Mouse (Mus musculus) large intestine, adult 2 months (tissue): ENCODE results near the gene Nefh. TPM values are rescaled to one million over a fixed set of nuclear protein-coding genes. Genes with fewer than 3 reads are reported as not detected.

Experiments
- polyA plus RNA-seq: library from polyadenylated mRNA; depleted of rRNA; stranded (reverse); fragments of >200 nt; gene quantifications from 2 replicates; pipeline ENCODE4 v1.2.3, GENCODE M21; 2012; rRNA removed

Gene Nefh
- polyA plus RNA-seq, 1 experiment: 0.24 TPM

Other genes with a start within 250 kb of the Nefh start
- gene Uqcr10, start 243.7 kb downstream of the Nefh start, polyA plus RNA-seq: 1,330 and 1,518 TPM in 2 replicates
- 51.7 and 52.4 TPM in 2 replicates for gene Zmat5, start 243.4 kb downstream of the Nefh start, polyA plus RNA-seq
- 0.04 TPM in 1 of 2 replicates, not detected in the other for gene Cabp7, start 201.3 kb downstream of the Nefh start, polyA plus RNA-seq
- gene Nf2, start 98.5 kb downstream of the Nefh start, polyA plus RNA-seq: 35.6 and 53.5 TPM in 2 replicates
- gene Nipsnap1, start 74.1 kb downstream of the Nefh start, polyA plus RNA-seq: 26.4 and 70.0 TPM in 2 replicates
- gene Thoc5, start 52.7 kb downstream of the Nefh start, polyA plus RNA-seq: 22.3 and 24.6 TPM in 2 replicates
- gene Ap1b1, start 38.8 kb upstream of the Nefh start, polyA plus RNA-seq: 76.6 and 116 TPM in 2 replicates
- 0.91 and 1.1 TPM in 2 replicates for gene Rasl10a, start 110.1 kb upstream of the Nefh start, polyA plus RNA-seq
- gene Gas2l1, start 117.3 kb upstream of the Nefh start, polyA plus RNA-seq: 55.7 and 66.2 TPM in 2 replicates
- 19.7 and 20.3 TPM in 2 replicates for gene Rhbdd3, start 150.9 kb upstream of the Nefh start, polyA plus RNA-seq
- 149 and 350 TPM in 2 replicates for gene Ewsr1, start 151.2 kb upstream of the Nefh start, polyA plus RNA-seq
- gene Emid1, start 204.2 kb upstream of the Nefh start, polyA plus RNA-seq: 14.9 and 18.0 TPM in 2 replicates